Mouse (Mus musculus) cortical plate, adult 2 months (tissue): Measurements from ENCODE around the gene Auts2.

Experiments used
- CTCF ChIP-seq: fragments of 200-500 bp; IDR thresholded peaks from 2 replicates; pipeline ENCODE4 v1.5.1; 2011; ENCODE audit warnings: mild to moderate bottlenecking, control low read depth, low read length; ENCODE audit not compliant: insufficient read depth; ENCODE audit errors: extremely low read depth
- POLR2A ChIP-seq: fragments of 200-500 bp; IDR thresholded peaks from 2 replicates; pipeline ENCODE4 v1.6.1; 2011; ENCODE audit warnings: mild to moderate bottlenecking, low read length, control low read depth; ENCODE audit not compliant: insufficient read depth; ENCODE audit errors: extremely low read depth

DNA sequence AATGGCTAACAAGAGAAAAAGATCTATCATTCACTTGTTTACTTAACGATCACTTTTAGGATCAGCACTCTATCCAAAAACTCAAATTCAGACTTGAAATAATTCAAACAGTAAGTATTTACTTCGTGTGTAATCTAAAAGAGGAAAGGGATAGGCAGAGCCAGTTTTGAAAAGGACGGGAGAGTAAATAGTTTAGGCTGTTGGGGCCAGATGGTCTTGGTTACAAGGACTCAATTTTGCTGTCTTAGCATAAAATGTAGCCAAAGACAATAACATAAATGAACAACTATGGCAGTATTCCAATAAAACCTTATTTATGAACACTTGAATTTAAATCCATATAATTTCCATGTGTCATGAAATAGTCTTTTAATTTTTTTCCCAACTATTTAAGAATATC, 57.7 kb downstream of the Auts2 start:
- TF ChIP-seq POLR2A (no peak), CTCF (no peak)
